Mouse (Mus musculus) heart, adult 2 months (tissue): ENCODE measurements around the gene Tm4sf20.

Experiments
- CTCF ChIP-seq: fragments of 200-600 bp; IDR thresholded peaks from 2 replicates; pipeline ENCODE4 v1.8.1; 2022; ENCODE audit warnings: antibody characterized with exemption, mild to moderate bottlenecking, moderate library complexity
- EP300 ChIP-seq: fragments of 200-500 bp; IDR thresholded peaks from 2 replicates; pipeline ENCODE4 v1.6.1; 2011; ENCODE audit warnings: low read depth, low read length, control low read depth; ENCODE audit not compliant: insufficient read depth
- POLR2A ChIP-seq: fragments of 200-500 bp; IDR thresholded peaks from 2 replicates; pipeline ENCODE4 v1.6.1; 2011; ENCODE audit warnings: mild to moderate bottlenecking, low read depth, low read length, control low read depth; ENCODE audit not compliant: insufficient read depth

GRCm38 (mm10) chr1:82768269-82768668 is at the start of gene Tm4sf20:
- no peak for TF ChIP-seq CTCF
- TF ChIP-seq POLR2A: no peak
- no peak for TF ChIP-seq EP300
